Mouse (Mus musculus) myocyte (in vitro differentiated cells): ENCODE results near the gene Tph1. TPM values are rescaled to one million over a fixed set of nuclear protein-coding genes. Genes with fewer than 3 reads are reported as not detected.
A peak's percentile ranks its signal among the peaks of the same experiment; 100 is the strongest.

Experiments used
- H3K27me3 ChIP-seq: one replicate; pipeline ENCODE4 v1.6.1; 2011; ENCODE audit not compliant: control insufficient read depth, insufficient read depth, insufficient read length
- H3K36me3 ChIP-seq: one replicate; pipeline ENCODE4 v1.6.1; 2011; ENCODE audit not compliant: control insufficient read depth, insufficient read depth
- H3K4me2 ChIP-seq: one replicate; pipeline ENCODE4 v1.6.1; 2011; ENCODE audit warnings: low read depth, control low read depth
- H3K4me3 ChIP-seq: one replicate; pipeline ENCODE4 v1.5.1; 2011; ENCODE audit warnings: mild to moderate bottlenecking, control low read depth, moderate library complexity
- H3K79me2 ChIP-seq: one replicate; pipeline ENCODE4 v1.6.1; 2011; ENCODE audit not compliant: control insufficient read depth, insufficient read depth
- H3ac ChIP-seq: one replicate; pipeline ENCODE4 v1.6.1; 2011; ENCODE audit not compliant: control insufficient read depth, insufficient read length
- CEBPB ChIP-seq: IDR thresholded peaks from 2 replicates; pipeline ENCODE4 v1.6.1; 2011; ENCODE audit warnings: mild to moderate bottlenecking, moderate library complexity; ENCODE audit not compliant: poor library complexity, insufficient read depth, severe bottlenecking
- E2F4 ChIP-seq: IDR thresholded peaks from one replicate; pipeline ENCODE4 v1.6.1; 2011; ENCODE audit warnings: mild to moderate bottlenecking, control low read depth, moderate library complexity; ENCODE audit not compliant: insufficient read depth
- MAX ChIP-seq: IDR thresholded peaks from one replicate; pipeline ENCODE4 v1.6.1; 2011; ENCODE audit warnings: low read depth, mild to moderate bottlenecking, control low read depth
- MYOD1 ChIP-seq, 3 experiments: IDR thresholded peaks; one replicate each; pipeline ENCODE4 v1.6.1; 2011; ENCODE audit warnings: control low read depth in 2 of 3, low read depth in 2 of 3, mild to moderate bottlenecking in 2 of 3, moderate library complexity in 1 of 3; ENCODE audit not compliant: insufficient read length in 2 of 3, control insufficient read depth in 1 of 3
- MYOG ChIP-seq, 3 experiments: IDR thresholded peaks; one replicate each; pipeline ENCODE4 v1.6.1; 2011; ENCODE audit warnings: control low read depth in 2 of 3, low read depth in 2 of 3, mild to moderate bottlenecking in 2 of 3; ENCODE audit not compliant: insufficient read length in 2 of 3, control insufficient read depth in 1 of 3, insufficient read depth in 1 of 3
- POLR2A ChIP-seq: IDR thresholded peaks from one replicate; pipeline ENCODE4 v1.6.1; 2011; ENCODE audit warnings: low read depth, mild to moderate bottlenecking, control low read depth, moderate library complexity; ENCODE audit not compliant: insufficient read length
- POLR2AphosphoS2 ChIP-seq: IDR thresholded peaks from one replicate; pipeline ENCODE4 v1.6.1; 2011; ENCODE audit warnings: low read depth, control low read depth; ENCODE audit not compliant: insufficient read length
- REST ChIP-seq: IDR thresholded peaks from one replicate; pipeline ENCODE4 v1.6.1; 2011; ENCODE audit warnings: mild to moderate bottlenecking, control low read depth, moderate library complexity; ENCODE audit not compliant: insufficient read depth, insufficient read length
- SRF ChIP-seq: IDR thresholded peaks from one replicate; pipeline ENCODE4 v1.6.1; 2011; ENCODE audit warnings: low read depth; ENCODE audit not compliant: control insufficient read depth, insufficient read length
- TCF12 ChIP-seq: IDR thresholded peaks from one replicate; pipeline ENCODE4 v1.6.1; 2011; ENCODE audit warnings: mild to moderate bottlenecking, control low read depth; ENCODE audit not compliant: poor library complexity, insufficient read depth, severe bottlenecking
- TCF3 ChIP-seq: IDR thresholded peaks from one replicate; pipeline ENCODE4 v1.6.1; 2011; ENCODE audit warnings: low read depth, control low read depth; ENCODE audit not compliant: insufficient read length
- USF1 ChIP-seq: IDR thresholded peaks from one replicate; pipeline ENCODE4 v1.6.1; 2011; ENCODE audit warnings: low read depth, mild to moderate bottlenecking, control low read depth, moderate library complexity
- polyA plus RNA-seq: library from polyadenylated mRNA; unstranded; fragments of >200 nt; fragmentation: generic; extraction: Trizol; gene quantifications from one replicate; pipeline ENCODE4 v1.2.1, GENCODE M21; 2012; ENCODE audit warnings: missing spikeins

Gene Tph1
- polyA plus RNA-seq, 1 experiment: 0.17 TPM

DNA sequence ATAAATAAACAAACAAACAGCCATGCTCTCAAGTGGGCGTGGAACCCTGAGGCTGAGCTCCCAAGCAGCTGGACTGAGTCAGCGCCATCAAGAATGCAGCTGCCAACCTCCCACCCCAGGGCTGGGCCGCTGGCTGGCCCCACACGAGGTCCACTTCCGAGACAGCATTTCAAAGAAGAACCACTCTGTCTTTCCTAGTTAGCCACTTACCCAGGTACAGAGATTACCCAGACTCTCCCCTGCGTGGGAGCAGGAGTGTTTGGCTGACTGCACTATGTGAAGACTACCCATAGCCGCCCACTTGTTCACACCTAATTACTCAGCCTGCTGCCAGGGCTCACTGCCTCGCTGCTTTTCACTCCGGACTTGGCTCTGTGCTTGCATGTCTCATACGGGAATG lies 59.2 kb downstream of the Tph1 start:
- Histone ChIP-seq H3K4me2 (no peak overlapping the region), H3K79me2 (no peaks in the 10 kb centered on the region), H3K4me3 (no peak overlapping the region), H3ac (no peak overlapping the region), H3K27me3 (no peaks in the 10 kb centered on the region), H3K36me3 (no peaks in the 10 kb centered on the region)
- TF ChIP-seq MYOG (IDR thresholded peaks at IDR 0.05; ENCODE audit: control insufficient read depth in 1 of 3, insufficient read depth in 1 of 3, insufficient read length in 2 of 3, low read depth in 2 of 3): peak; percentile 16 to 67 (median 27)
- TF ChIP-seq TCF12: no peak
- TF ChIP-seq SRF: no peak
- TF ChIP-seq TCF3: no peak
- TF ChIP-seq POLR2A: no peak
- TF ChIP-seq MYOD1 (IDR thresholded peaks at IDR 0.05; ENCODE audit: control insufficient read depth in 1 of 3, insufficient read length in 2 of 3, low read depth in 2 of 3): peak in 2 of 3 experiments; percentile 56 to 82

DNA sequence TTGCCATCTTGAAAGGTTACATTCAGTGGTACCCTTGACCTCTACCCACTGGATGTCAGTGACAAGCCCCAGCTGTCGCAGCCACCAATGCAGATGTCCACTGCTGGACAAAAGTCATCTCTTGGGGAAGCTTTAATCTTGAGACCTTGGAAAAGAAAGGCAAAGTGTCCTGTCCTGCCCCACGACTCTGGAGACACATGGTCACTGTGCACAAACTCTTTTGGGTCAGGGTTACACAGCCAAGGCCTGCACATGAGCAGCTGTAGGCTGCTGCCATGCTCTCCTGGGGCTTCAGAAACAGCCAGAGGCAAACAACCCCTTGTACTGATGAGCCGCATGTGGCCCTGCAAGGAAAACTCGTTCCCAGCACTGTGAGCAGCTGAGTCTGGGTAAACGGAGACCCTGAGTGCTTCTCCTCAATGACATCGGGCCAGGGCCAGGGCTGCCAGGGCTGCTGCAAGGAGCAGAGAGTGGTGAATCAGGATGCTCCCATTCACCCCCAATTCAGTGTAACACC lies 59.9 kb downstream of the Tph1 start:
- Histone ChIP-seq H3K4me2 (no peak overlapping the region), H3K36me3 (no peaks in the 10 kb centered on the region), H3K27me3 (no peaks in the 10 kb centered on the region), H3K4me3 (no peak overlapping the region), H3ac (no peak overlapping the region), H3K79me2 (no peaks in the 10 kb centered on the region)
- TF ChIP-seq MYOD1 (IDR thresholded peaks at IDR 0.05; ENCODE audit: control insufficient read depth in 1 of 3, insufficient read length in 2 of 3, low read depth in 2 of 3) (no peak), CEBPB (no peak), SRF (no peak), REST (no peak), MAX (no peak), MYOG (IDR thresholded peaks at IDR 0.05; ENCODE audit: control insufficient read depth in 1 of 3, insufficient read depth in 1 of 3, insufficient read length in 2 of 3, low read depth in 2 of 3) (no peak), POLR2AphosphoS2 (no peak), USF1 (no peak), TCF3 (no peak), E2F4 (no peak), TCF12 (no peak), POLR2A (no peak)

GRCm38 (mm10) chr7:46611970-46612369 lies 60.4 kb downstream of the Tph1 start:
- no peaks in the 10 kb centered on the region for H3K79me2 ChIP-seq
- H3K4me2 ChIP-seq: no peak overlapping the region
- H3ac ChIP-seq: no peak overlapping the region
- no peak for TF ChIP-seq TCF3
- TF ChIP-seq SRF: no peak
- TF ChIP-seq E2F4: no peak
- no peak for TF ChIP-seq REST
- TF ChIP-seq MYOD1 (IDR thresholded peaks at IDR 0.05; ENCODE audit: control insufficient read depth in 1 of 3, insufficient read length in 2 of 3, low read depth in 2 of 3): no peak
- TF ChIP-seq MYOG (IDR thresholded peaks at IDR 0.05; ENCODE audit: control insufficient read depth in 1 of 3, insufficient read depth in 1 of 3, insufficient read length in 2 of 3, low read depth in 2 of 3): no peak
- no peak for TF ChIP-seq USF1
- no peak for TF ChIP-seq CEBPB
- no peak for TF ChIP-seq POLR2A
- no peak for TF ChIP-seq POLR2AphosphoS2
- no peak for TF ChIP-seq TCF12
- no peak for TF ChIP-seq MAX
- no peaks in the 10 kb centered on the region for H3K36me3 ChIP-seq
- no peak overlapping the region for H3K4me3 ChIP-seq
- no peaks in the 10 kb centered on the region for H3K27me3 ChIP-seq

GRCm38 (mm10) chr7:46609317-46609716 lies 63.0 kb downstream of the Tph1 start:
- no peak overlapping the region for H3K4me3 ChIP-seq
- TF ChIP-seq MYOD1 (IDR thresholded peaks at IDR 0.05; ENCODE audit: control insufficient read depth in 1 of 3, insufficient read length in 2 of 3, low read depth in 2 of 3) (peak in 2 of 3 experiments; percentile 41 to 80), MYOG (IDR thresholded peaks at IDR 0.05; ENCODE audit: control insufficient read depth in 1 of 3, insufficient read depth in 1 of 3, insufficient read length in 2 of 3, low read depth in 2 of 3) (peak in 1 of 3 experiments; percentile 61), SRF (no peak)
- no peak overlapping the region for H3K4me2 ChIP-seq
- H3K27me3 ChIP-seq: no peaks in the 10 kb centered on the region
- no peaks in the 10 kb centered on the region for H3K36me3 ChIP-seq
- H3ac ChIP-seq: no peak overlapping the region
- H3K79me2 ChIP-seq: no peaks in the 10 kb centered on the region

DNA sequence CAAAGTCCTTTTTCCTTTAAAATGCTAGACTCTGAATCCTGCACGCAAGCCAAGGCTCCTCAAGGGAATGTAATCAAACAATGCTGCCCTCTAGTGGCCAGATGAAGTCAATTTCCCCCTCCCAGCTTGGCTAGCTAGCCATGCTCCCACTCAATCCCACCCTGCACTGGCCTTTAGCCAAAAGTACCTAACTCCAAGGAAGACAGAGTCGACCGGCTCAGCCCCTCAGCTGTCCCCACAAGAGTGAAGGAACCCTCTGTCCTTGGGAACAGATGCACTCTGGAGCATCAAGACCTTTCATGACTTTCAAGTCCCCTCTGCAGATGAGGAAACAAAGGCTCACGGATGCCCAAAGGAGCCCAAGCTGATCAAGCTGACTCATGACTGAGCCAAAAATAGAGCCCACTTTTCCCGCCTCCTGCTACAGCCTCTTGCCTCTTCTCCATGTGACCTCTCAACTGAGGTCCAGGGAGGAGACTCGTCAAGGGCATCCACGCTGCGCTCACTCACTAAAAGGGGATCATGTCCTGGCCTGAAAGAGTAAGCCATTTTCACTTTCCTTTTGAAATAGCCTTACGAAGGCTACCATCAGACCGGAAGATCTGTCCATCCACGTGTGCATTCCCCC lies 64.8 kb downstream of the Tph1 start:
- no peak overlapping the region for H3K4me3 ChIP-seq
- no peak overlapping the region for H3K4me2 ChIP-seq
- no peak overlapping the region for H3ac ChIP-seq
- no peaks in the 10 kb centered on the region for H3K27me3 ChIP-seq
- no peaks in the 10 kb centered on the region for H3K79me2 ChIP-seq
- no peak for TF ChIP-seq MYOD1 (IDR thresholded peaks at IDR 0.05; ENCODE audit: control insufficient read depth in 1 of 3, insufficient read length in 2 of 3, low read depth in 2 of 3)
- no peak for TF ChIP-seq E2F4
- TF ChIP-seq SRF: no peak
- TF ChIP-seq TCF12: no peak
- TF ChIP-seq POLR2AphosphoS2: no peak
- no peak for TF ChIP-seq CEBPB
- TF ChIP-seq POLR2A: no peak
- no peak for TF ChIP-seq REST
- no peak for TF ChIP-seq MAX
- TF ChIP-seq TCF3: no peak
- no peak for TF ChIP-seq USF1
- TF ChIP-seq MYOG (IDR thresholded peaks at IDR 0.05; ENCODE audit: control insufficient read depth in 1 of 3, insufficient read depth in 1 of 3, insufficient read length in 2 of 3, low read depth in 2 of 3): no peak
- no peaks in the 10 kb centered on the region for H3K36me3 ChIP-seq
